Mouse (Mus musculus): ENCODE measurements at regions not wholly inside any gene's neighbourhood (a gene's known extent, or its start where the extent isn't known, plus 50 kb on each side); places are given as distances from the start of the nearest gene placed in this dataset.

DNA sequence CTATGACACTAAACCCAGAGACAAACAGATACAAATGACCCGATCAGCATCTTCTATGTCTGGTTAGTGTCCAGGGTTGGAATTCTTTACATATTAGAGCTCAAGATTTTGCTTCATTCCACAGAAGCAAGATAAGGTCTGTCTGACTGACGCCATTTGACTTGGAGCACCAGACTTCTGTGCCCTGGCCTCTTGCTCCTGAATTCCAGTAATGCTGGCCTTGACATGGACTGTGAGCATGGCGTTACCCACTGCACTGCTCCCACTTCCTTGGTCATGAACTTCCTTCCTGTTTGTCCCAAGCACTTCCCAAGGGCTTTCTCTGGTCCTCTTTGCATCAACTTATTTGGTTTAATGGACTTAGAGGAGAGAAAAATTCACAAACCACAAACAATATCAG, 225.6 kb upstream of the Igfbp3 start:
- H3K9ac ChIP-seq, result no peak overlapping the region
- H3K4me1 ChIP-seq (replicated peaks), result no peaks in the 10 kb centered on the region
- no peak overlapping the region for H3K4me3 ChIP-seq
- WGBS, result 26% methylated on average over 3 of the region's 3 CpGs
- ATAC-seq (replicated peaks; ENCODE audit: insufficient number of reproducible peaks, insufficient read depth, low FRiP score, low read depth), result no peak
- no peaks in the 10 kb centered on the region for H3K9me3 ChIP-seq (replicated peaks)
- H3K27ac ChIP-seq, result no peak overlapping the region
- H3K36me3 ChIP-seq, result no peaks in the 10 kb centered on the region
- H3K27me3 ChIP-seq, result no peaks in the 10 kb centered on the region
- no peak overlapping the region for H3K4me2 ChIP-seq

DNA sequence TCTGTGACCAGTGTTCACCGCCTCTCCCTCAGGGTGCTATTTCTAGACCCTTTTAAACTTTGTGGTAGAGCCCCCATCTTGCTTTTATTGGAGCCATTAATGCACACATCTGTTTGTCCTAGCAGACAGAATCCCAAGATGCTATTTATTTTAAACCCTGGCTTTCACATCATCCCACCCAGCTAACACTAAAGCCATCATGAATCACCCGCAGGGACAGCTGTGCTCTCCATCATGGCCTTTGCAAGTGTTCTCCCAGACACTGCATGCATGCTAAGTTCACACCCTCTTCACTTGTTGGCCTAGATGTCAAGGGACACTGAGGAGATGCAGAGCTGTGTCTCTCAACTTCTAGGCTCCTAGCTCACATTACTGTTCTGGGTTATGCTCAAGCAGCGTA, 220.9 kb upstream of the Igfbp3 start:
- no peak overlapping the region for H3K4me3 ChIP-seq
- H3K27ac ChIP-seq, result no peak overlapping the region
- no peaks in the 10 kb centered on the region for H3K27me3 ChIP-seq
- no peak overlapping the region for H3K9ac ChIP-seq
- no peak for ATAC-seq (replicated peaks; ENCODE audit: insufficient number of reproducible peaks, insufficient read depth, low FRiP score, low read depth)
- H3K36me3 ChIP-seq, result no peaks in the 10 kb centered on the region
- H3K4me1 ChIP-seq (replicated peaks), result no peaks in the 10 kb centered on the region
- 86% methylated on average over 3 of the region's 3 CpGs for WGBS
- H3K9me3 ChIP-seq (replicated peaks), result no peaks in the 10 kb centered on the region
- H3K4me2 ChIP-seq, result no peak overlapping the region

DNA sequence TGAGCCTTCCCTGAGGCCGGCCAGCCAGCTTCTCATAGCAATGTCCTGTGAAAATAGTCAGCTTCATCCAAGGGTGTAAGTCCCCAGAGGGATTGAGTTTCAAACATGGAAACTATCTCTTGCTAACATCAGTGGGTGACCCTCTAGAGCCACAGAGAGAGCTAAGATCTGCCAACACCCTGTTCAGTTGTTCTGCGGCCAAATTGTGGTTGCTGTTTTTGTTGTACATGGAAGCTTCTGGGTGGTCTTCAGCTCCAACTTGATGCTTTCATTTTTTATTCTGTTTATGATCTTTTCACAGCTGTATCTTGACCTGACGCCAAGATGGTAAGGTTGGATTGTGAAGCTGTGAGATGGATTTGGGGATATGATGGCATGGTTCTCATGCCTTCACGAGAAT, 214.0 kb upstream of the Igfbp3 start:
- no peak overlapping the region for H3K4me3 ChIP-seq
- 73% methylated on average over 4 of the region's 4 CpGs for WGBS
- no peak for ATAC-seq (replicated peaks; ENCODE audit: insufficient number of reproducible peaks, insufficient read depth, low FRiP score, low read depth)
- no peak overlapping the region for H3K9ac ChIP-seq
- no peak overlapping the region for H3K4me2 ChIP-seq
- H3K4me1 ChIP-seq (replicated peaks), result peaks cover 3% of the 10 kb centered on the region; the same call in 1 of the 2 replicates
- no peaks in the 10 kb centered on the region for H3K27me3 ChIP-seq
- no peak overlapping the region for H3K27ac ChIP-seq
- H3K9me3 ChIP-seq (replicated peaks), result no peaks in the 10 kb centered on the region
- H3K36me3 ChIP-seq, result no peaks in the 10 kb centered on the region

DNA sequence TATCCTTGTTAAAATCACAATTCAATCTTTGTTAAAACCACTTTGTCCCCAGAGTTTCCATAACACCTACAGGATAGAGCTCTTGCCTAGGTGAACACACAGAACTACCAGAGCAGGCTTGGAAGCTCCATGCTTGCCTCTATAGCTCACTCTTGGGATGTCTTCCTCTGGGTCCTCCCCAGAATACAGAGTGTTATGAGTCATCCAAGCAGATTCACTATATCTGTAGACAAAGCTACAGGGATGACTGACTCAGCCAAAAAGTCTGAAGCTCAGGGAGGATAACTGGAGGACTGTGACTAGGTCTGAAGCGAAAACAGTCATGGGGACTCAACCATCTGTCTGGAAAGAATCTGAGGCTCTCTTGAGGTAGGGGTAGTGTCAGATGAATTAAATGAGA, 211.5 kb upstream of the Igfbp3 start:
- Histone ChIP-seq H3K4me2 (no peak overlapping the region), H3K4me1 (replicated peaks) (peaks cover 3% of the 10 kb centered on the region; the same call in 1 of the 2 replicates), H3K9ac (no peak overlapping the region), H3K36me3 (no peaks in the 10 kb centered on the region), H3K27ac (no peak overlapping the region), H3K9me3 (replicated peaks) (no peaks in the 10 kb centered on the region), H3K27me3 (no peaks in the 10 kb centered on the region), H3K4me3 (no peak overlapping the region)
- no peak for ATAC-seq (replicated peaks; ENCODE audit: insufficient number of reproducible peaks, insufficient read depth, low FRiP score, low read depth)
- WGBS, result 86% methylated on average over 1 of the region's 1 CpGs

DNA sequence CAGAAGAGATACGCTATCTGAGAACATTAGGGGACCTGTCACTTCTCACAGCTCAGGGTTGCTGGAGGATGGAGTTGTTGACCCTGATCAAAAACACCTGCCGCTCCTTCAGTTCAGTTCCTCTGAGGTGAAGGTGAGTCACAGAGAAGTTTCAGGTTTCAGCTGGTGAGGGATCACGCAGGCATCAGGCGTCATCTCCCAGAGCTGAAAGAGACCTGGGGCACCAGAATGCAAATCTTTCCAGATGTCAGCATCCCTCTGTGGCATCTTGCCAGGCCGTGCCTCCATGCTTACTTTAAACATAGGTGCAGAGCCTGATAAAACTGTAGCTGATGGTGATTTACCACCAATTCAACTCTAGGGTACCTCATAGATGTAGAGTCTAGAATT, 210.4 kb upstream of the Igfbp3 start:
- peaks cover 3% of the 10 kb centered on the region; the same call in 1 of the 2 replicates for H3K4me1 ChIP-seq (replicated peaks)
- H3K9me3 ChIP-seq (replicated peaks), result no peaks in the 10 kb centered on the region

DNA sequence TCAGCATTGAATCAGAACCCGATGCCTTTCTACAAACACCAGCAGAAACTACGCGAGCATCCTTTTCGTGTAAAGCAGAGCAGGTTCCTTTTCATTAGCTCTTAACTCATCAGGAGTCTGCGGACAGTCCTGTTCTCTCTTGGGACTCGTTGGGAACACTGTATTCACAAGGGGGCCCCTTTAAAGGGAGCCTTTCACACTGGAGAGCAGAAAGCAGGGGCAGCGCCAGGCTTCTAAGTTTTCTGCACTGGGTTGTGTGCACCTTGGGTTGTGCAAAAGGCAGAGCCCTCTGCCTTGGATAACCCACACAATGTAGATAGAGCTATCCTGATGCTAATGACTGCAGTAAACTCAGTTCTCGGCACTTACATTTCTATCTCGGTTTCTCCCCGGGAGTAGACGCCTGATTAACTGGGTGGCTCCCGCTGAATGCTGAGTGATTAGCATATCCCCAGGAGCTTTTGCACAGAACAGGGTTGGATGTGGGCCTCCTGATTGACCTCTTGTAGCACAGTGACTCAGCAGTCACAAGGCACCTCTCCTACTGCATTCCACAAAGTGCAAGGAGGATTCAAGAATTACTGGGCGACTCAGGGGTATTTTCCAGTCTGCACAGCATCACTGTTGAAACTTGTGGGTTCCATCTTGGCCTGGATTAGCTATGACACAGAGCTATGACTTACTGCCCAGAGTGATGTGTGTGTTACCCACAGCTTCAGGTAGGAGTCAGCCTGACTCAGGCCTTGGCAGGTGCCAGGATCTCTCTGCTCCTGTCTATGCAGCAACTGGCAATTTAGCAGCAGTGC, 209.8 kb upstream of the Igfbp3 start:
- H3K4me1 ChIP-seq (replicated peaks), result peaks cover 3% of the 10 kb centered on the region; the same call in 1 of the 2 replicates
- 18% methylated on average over 13 of the region's 13 CpGs for WGBS
- no peak overlapping the region for H3K27ac ChIP-seq
- H3K36me3 ChIP-seq, result no peaks in the 10 kb centered on the region
- H3K9me3 ChIP-seq (replicated peaks), result no peaks in the 10 kb centered on the region
- 0 out of 2 replicates have a peak, but pooled peaks have one; percentile 18 for ATAC-seq (replicated peaks; ENCODE audit: insufficient number of reproducible peaks, insufficient read depth, low FRiP score, low read depth)
- no peaks in the 10 kb centered on the region for H3K27me3 ChIP-seq
- no peak overlapping the region for H3K4me3 ChIP-seq
- peak overlapping the region; percentile 32 for H3K4me2 ChIP-seq
- H3K9ac ChIP-seq, result no peak overlapping the region

More for the DNA sequence above, 210.4 kb upstream of the Igfbp3 start:
- Histone ChIP-seq H3K36me3 (no peaks in the 10 kb centered on the region), H3K27ac (no peak overlapping the region), H3K9ac (no peak overlapping the region), H3K4me2 (no peak overlapping the region), H3K27me3 (no peaks in the 10 kb centered on the region), H3K4me3 (no peak overlapping the region)
- WGBS, result 51% methylated on average over 5 of the region's 5 CpGs
- ATAC-seq (replicated peaks; ENCODE audit: insufficient number of reproducible peaks, insufficient read depth, low FRiP score, low read depth), result no peak

DNA sequence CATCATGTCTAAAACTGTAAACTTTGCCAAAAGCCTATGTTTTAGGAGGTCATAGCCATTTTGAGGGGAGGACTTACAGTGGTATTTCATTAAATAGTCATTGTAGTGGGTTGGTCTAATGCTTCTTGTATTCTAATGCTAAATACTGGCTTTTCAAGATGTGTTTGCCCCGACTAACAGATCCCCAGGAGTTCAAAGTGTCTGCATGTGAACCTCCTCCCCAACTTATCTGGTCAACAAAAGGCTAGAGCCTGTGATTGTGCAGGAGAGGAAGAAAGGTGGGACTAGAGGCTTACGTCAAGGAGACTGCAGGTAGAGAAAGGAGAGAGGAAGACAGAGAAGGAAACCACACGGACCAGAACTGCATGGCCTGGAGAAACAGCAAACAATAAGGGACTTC, 198.9 kb upstream of the Igfbp3 start:
- no peak overlapping the region for H3K9ac ChIP-seq
- WGBS, result 77% methylated on average over 3 of the region's 3 CpGs
- ATAC-seq (replicated peaks; ENCODE audit: insufficient number of reproducible peaks, insufficient read depth, low FRiP score, low read depth), result no peak

DNA sequence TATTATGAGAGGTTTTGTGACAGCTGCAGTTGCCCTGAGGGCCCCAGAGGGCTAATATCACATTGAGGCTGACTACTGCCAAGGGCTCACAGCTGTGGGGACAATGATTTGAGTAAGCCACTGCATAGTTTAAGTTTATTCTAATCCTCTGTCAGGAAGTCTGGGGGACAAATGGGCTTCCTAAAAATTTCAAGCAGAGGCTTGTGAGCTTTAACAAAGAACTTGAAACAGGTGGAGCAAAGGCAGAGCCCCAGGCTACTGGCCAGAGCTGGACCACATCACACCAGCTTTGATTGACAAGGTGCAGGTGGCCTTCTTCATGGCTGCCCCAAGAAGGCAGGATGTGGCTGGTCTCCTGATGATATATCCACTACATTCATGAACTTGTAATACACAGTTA, 195.3 kb upstream of the Igfbp3 start:
- Histone ChIP-seq H3K27me3 (no peaks in the 10 kb centered on the region), H3K9ac (no peak overlapping the region), H3K36me3 (no peaks in the 10 kb centered on the region), H3K27ac (no peak overlapping the region), H3K4me2 (no peak overlapping the region), H3K4me3 (no peak overlapping the region), H3K4me1 (replicated peaks) (no peaks in the 10 kb centered on the region), H3K9me3 (replicated peaks) (no peaks in the 10 kb centered on the region)
- no peak for ATAC-seq (replicated peaks; ENCODE audit: insufficient number of reproducible peaks, insufficient read depth, low FRiP score, low read depth)

More for the DNA sequence above, 198.9 kb upstream of the Igfbp3 start:
- Histone ChIP-seq H3K36me3 (no peaks in the 10 kb centered on the region), H3K4me1 (replicated peaks) (no peaks in the 10 kb centered on the region), H3K27ac (no peak overlapping the region), H3K9me3 (replicated peaks) (no peaks in the 10 kb centered on the region), H3K27me3 (no peaks in the 10 kb centered on the region), H3K4me2 (no peak overlapping the region), H3K4me3 (no peak overlapping the region)

DNA sequence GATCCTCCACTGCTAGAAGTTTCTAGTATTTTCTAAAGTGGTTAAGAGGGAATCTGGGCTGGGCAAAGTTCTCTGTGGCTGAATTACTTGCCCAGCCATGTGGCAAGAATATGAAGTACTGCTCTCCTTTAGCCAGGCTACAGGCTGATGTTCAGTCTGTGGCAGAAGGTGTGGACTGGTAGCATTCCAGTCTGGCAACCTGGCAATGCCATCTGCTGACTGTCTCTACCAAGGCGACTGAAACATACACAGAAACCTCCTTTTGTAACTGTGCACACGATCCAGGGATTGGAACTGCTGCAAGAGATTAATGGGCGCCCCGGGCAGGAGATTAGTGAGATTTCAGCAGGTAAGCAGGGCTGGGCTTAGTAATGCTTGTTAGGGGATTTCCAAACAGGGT, 190.9 kb upstream of the Igfbp3 start:
- ATAC-seq (replicated peaks; ENCODE audit: insufficient number of reproducible peaks, insufficient read depth, low FRiP score, low read depth), result no peak
- 77% methylated on average over 4 of the region's 4 CpGs for WGBS
- H3K27ac ChIP-seq, result no peak overlapping the region

DNA sequence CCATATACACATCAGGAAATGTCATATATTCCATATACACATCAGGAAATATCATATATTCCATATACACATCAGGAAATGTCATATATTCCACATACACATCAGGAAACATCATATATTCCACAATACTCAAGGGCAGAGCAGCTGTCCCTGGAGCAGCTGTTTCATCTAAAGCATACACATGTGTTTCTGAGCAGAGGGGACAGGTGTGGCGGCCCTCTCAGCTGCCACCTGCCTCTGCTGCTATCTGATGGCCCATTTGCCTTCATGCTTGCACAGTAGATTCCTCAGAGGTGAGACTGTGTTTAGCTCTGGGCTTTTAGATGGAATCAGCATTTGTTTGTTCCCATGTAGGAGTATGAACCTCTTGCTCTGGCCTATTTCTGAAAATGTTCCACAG, 158.1 kb upstream of the Igfbp3 start:
- Histone ChIP-seq H3K27me3 (no peaks in the 10 kb centered on the region), H3K4me3 (no peak overlapping the region), H3K9me3 (replicated peaks) (no peaks in the 10 kb centered on the region), H3K36me3 (no peaks in the 10 kb centered on the region), H3K9ac (no peak overlapping the region), H3K4me2 (no peak overlapping the region), H3K4me1 (replicated peaks) (no peaks in the 10 kb centered on the region), H3K27ac (no peak overlapping the region)
- WGBS, result 50% methylated on average over 1 of the region's 1 CpGs
- no peak for ATAC-seq (replicated peaks; ENCODE audit: insufficient number of reproducible peaks, insufficient read depth, low FRiP score, low read depth)

More for the DNA sequence above, 190.9 kb upstream of the Igfbp3 start:
- Histone ChIP-seq H3K36me3 (no peaks in the 10 kb centered on the region), H3K9ac (no peak overlapping the region), H3K4me3 (no peak overlapping the region), H3K4me1 (replicated peaks) (no peaks in the 10 kb centered on the region), H3K27me3 (no peaks in the 10 kb centered on the region), H3K4me2 (no peak overlapping the region), H3K9me3 (replicated peaks) (no peaks in the 10 kb centered on the region)

DNA sequence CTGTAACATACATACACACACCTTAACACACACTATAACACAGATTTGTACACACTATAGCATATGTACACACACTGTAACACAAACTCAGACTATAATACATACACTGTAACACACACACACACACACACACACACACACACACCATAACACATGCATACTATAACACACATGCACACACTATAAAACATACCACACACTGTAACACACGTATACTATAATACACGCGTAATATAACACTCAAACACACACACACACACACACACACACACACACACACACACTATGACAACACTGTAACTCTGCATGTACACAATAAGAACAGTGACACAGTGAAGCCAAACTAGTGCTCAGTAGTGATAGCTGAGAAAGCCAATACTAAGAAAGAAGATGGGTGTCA, 147.7 kb upstream of the Igfbp3 start:
- no peak overlapping the region for H3K9ac ChIP-seq
- no peak overlapping the region for H3K4me3 ChIP-seq
- no peaks in the 10 kb centered on the region for H3K4me1 ChIP-seq (replicated peaks)
- WGBS, result 87% methylated on average over 3 of the region's 3 CpGs
- no peak overlapping the region for H3K27ac ChIP-seq
- H3K4me2 ChIP-seq, result no peak overlapping the region
- H3K27me3 ChIP-seq, result no peaks in the 10 kb centered on the region
- ATAC-seq (replicated peaks; ENCODE audit: insufficient number of reproducible peaks, insufficient read depth, low FRiP score, low read depth), result no peak
- no peaks in the 10 kb centered on the region for H3K36me3 ChIP-seq
- H3K9me3 ChIP-seq (replicated peaks), result no peaks in the 10 kb centered on the region

DNA sequence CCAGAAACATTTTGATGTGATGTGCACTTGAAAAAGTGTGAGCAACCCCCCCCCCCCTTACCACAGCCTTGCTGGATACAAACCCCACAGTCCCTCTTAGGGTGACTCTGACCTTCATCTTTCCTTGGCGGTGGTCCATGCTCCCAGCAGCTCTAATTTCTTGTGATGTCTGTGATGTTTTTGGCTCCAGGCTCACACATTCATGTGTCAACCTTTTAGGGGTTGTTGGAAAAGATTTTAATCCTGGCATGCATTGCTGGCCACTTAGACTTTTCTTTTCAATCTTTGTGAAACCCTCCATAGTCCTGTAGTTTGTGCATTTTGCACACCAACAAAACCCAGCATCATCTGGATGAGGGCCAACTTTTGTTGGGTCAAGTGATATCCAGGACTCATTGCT, 134.9 kb upstream of the Igfbp3 start:
- no peaks in the 10 kb centered on the region for H3K36me3 ChIP-seq
- 57% methylated on average over 1 of the region's 1 CpGs for WGBS
- no peak overlapping the region for H3K4me3 ChIP-seq
- H3K4me2 ChIP-seq, result no peak overlapping the region
- no peaks in the 10 kb centered on the region for H3K4me1 ChIP-seq (replicated peaks)
- ATAC-seq (replicated peaks; ENCODE audit: insufficient number of reproducible peaks, insufficient read depth, low FRiP score, low read depth), result no peak
- no peaks in the 10 kb centered on the region for H3K9me3 ChIP-seq (replicated peaks)
- H3K27me3 ChIP-seq, result no peaks in the 10 kb centered on the region
- no peak overlapping the region for H3K27ac ChIP-seq
- H3K9ac ChIP-seq, result no peak overlapping the region

Data from heart, embryonic 15.5 days (tissue).